Mouse (Mus musculus) thymus, postnatal 36 days (tissue): ENCODE measurements around the gene Gm7534.
A peak's percentile ranks its signal among the peaks of the same experiment; 100 is the strongest.
"Not testable (repeated sequence)": the region's sequence is repeated elsewhere in the genome, so short reads cannot be mapped to it uniquely, and the experiment has no call there.

Experiments
- DNase-seq, 2 experiments: peaks; one replicate each; pipeline ENCODE4 v3.0.0; 2022; ENCODE audit warnings: mixed read lengths in 2 of 2

Gm7534 gene

GRCm38 (mm10) chr4:134199371-134199770 is 3.4 kb downstream of the Gm7534 start:
- DNase-seq: no peak

DNA sequence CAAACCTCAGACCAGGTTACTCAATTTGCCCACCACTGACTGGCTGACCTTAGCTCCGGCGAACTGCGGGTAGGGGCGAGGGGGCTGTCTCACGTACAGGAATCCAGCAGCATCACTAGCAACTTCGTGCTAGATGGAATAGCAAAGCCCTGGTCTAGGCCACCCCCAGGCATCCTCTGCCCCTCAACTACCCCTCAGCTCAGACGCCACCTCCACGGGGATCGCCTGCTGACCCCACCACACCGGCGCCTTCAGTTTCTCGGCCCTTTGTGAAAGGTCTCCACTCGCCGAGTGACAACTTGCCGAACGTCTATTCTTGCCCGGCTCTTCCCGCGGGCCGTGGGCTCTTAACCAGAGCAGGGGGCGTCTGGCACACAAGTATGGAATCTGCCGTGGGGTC is 16.5 kb downstream of the Gm7534 start:
- DNase-seq: no peak

- DNase-seq: no peak
Measured at GRCm38 (mm10) chr4:134185569-134185968, 17.2 kb downstream of the Gm7534 start.

- no peak for DNase-seq
Measured at GRCm38 (mm10) chr4:134183711-134184110, 19.1 kb downstream of the Gm7534 start.

DNA sequence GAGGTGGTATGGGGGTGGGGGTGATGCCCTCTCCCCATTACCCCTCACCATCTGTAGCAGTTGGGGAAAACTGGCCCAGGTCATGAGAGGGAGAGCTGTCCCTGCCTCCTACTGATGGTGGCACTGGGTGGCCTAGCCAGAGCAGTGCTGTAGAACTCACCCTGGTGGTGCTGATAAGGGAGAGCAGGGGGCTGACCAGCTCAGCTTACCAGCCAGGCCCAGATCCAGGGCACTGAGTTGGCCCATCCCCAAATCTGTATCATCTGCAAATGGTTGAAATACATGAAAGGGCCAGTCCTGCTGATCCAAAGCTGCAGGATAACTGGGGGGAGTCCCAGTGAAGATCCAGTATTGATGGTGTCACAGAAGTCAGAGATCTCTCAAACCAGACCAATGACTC is 21.0 kb downstream of the Gm7534 start:
- DNase-seq: no peak

DNA sequence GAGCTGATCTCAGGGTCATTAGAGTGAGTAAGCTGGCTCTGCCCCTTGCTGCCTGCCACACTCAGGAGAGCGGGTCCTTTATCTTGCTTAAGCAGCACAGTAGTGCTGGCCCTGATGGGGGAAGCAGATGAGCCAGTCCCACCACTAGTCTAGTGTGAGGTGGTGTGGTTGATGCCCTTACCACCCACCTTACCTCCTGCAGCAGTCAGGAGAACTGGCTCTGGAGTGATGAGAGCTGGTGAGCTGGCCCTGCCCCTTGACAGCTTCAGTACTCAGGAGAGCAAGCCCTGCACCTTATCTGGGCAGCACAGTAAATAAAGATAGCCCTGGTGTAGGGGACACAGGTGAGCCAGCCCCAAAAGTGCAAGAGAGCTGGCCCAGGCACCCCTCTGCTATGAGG is 21.7 kb downstream of the Gm7534 start:
- no peak for DNase-seq

DNA sequence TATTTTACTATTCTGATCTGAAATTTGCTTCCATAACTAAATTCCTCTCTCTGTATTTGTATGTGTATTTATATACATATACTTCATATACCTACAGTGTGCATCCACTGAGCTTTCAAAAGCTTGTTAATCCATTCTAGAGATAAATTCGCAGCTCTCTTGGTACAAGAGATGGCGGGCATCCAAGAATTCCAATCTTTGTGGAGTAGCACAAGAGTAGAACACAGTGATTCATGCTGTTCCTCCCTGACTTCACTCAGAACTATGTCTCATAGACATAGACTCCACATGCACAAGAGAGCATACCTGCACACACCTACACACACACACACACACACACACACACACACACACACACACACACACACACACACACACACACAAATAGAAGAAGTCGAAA is 30.4 kb downstream of the Gm7534 start:
- no peak for DNase-seq

DNA sequence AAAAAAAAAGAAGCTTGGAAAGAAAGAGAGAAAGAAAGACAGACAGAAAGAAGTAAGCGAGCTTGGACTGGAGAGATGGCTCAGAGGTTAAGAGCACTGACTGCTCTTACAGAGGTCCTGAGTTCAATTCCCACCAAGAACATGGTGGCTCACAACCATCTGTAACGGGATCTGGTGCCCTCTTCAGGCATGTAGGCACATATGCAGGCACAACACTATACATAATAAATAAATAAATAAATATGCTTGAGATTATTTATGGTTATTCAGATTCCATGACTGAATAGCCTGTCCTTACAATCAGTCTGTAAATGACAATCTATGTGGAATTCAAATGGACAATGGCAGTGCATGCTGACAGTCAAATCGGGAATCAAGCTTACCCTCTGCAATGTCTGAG is 35.9 kb downstream of the Gm7534 start:
- no peak for DNase-seq

- peak; percentile 41 to 60 for DNase-seq
Measured at GRCm38 (mm10) chr4:134165548-134166465, 37.0 kb downstream of the Gm7534 start.

DNA sequence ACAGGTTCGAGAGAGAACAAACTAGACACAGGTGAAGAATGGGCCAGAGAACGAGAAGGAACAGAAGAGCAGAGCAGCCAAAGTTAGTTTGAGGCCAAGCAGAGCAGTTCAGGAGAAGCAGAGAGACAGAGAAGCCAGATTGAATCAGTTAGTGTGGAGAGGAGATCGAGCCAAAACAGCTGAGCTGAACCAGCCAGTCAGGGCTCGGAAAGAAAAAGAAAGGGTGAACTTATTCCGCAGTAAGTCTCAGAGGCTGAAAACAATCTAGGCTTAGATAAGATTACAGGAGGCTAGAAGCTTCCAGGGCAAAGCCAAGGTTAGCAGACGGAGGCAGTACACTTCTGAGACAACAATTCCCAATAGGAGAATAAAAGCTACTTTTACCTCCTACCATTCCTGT is 37.8 kb downstream of the Gm7534 start:
- no peak for DNase-seq

- DNase-seq: no peak
Measured at GRCm38 (mm10) chr4:134164591-134164990, 38.2 kb downstream of the Gm7534 start.

GRCm38 (mm10) chr4:134160071-134160470 is 42.7 kb downstream of the Gm7534 start:
- peak; percentile 45 to 49 for DNase-seq

DNA sequence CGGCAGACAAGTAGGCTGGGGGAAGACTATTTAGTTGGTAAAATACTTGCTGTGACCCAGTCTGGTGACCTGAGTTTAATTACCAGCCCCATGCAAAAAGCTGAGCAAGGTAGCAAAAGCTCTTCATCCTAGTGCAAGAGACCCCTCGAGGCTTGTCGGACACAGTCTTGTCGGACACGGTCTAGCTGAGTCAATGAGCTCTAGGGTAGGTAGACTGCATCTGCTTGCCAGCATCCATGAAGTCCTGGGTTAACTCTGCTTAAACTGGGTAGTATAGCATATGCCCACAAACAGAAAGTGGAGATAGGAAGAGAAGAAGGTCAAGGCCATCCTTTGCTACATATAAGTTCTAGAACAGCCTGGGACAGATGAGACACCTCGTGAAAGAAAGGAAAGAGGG is 44.0 kb downstream of the Gm7534 start:
- DNase-seq: no peak

- DNase-seq: no peak
Measured at GRCm38 (mm10) chr4:134157558-134157957, 45.2 kb downstream of the Gm7534 start.

- no peak for DNase-seq
Measured at GRCm38 (mm10) chr4:134156744-134157143, 46.1 kb downstream of the Gm7534 start.

GRCm38 (mm10) chr4:134155961-134156465 is 46.8 kb downstream of the Gm7534 start:
- no peak for DNase-seq

DNA sequence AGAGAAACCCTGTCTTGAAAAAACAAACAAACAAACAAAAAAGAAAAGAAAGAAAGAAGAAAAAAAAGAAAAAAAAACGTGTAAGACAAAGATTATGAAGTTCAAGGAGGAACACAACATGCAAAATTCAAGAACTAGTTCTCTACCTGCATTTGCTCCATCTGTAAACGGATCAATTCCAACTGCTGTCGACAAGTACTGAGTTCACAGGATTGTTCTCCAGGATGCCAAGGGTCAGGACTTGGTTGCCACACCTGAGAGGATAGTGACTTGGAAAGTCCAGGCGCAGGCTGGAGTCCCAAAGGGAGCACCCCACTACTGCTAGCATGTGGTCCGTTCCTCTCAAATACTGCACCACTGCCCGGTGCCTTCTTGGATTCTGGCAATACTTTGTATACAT is 47.3 kb downstream of the Gm7534 start:
- no peak for DNase-seq

GRCm38 (mm10) chr4:134154354-134154753 is 48.5 kb downstream of the Gm7534 start:
- no peak for DNase-seq

GRCm38 (mm10) chr4:134153656-134154055 is 49.1 kb downstream of the Gm7534 start:
- no peak for DNase-seq

DNA sequence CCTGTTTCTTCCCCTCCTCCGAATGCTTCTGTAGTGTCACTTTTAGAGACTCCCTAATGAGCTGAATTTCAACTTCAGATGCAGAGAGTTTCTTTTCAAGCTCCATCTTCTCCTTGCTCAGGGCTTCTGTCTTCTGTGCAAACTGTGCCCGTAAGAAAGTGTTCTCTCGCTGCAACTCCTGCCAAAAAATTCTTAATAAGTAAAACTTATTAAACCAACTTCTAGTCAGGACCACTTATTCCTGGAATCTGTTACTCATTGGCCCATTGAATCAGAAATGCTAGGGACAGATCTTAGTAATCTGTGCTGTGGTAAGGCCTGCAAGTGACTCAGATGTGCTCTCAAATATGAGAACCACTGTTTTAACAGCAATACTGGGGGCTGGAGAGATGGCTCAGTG is 50.7 kb downstream of the Gm7534 start:
- no peak for DNase-seq

GRCm38 (mm10) chr4:134149389-134149788 is 53.4 kb downstream of the Gm7534 start:
- DNase-seq: no peak

DNA sequence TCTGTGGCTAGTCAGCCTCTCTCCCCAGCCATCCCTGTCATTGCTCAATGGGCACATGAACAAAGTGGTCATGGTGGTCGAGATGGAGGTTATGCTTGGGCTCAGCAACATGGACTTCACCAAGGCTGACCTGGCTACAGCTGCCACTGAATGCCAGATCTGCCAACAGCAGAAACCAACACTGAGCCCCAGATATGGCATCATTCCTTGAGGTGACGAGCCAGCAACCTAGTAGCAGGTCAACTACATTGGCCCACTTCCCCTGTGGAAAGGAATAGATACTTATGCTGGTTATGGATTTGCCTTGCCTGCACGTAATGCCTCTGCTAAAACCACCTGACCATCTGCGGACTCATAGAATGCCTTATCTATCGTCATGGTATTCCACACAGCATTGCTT is 58.5 kb downstream of the Gm7534 start:
- DNase-seq: not testable (repeated sequence)
